9 mouse cellular contexts compared by ENCODE assay signal in genomic region chr6:126583075-126583474, GRCm38 (mm10). TPM values are rescaled to one million over a fixed set of nuclear protein-coding genes. Genes with fewer than 3 reads are reported as not detected.
DNase-seq lines count a peak whose midpoint lies in the region; ATAC-seq and TF ChIP-seq lines count a peak whose summit lies in the region.
"Had no signal": no experiment of that assay in that cellular context is flagged by ENCODE, and none has a peak within 500 bp of the region (broad histone marks: within the 10 kb centered on the region; RNA-seq: fewer than 3 reads in every experiment).

No protein-coding gene starts in this region.

- no peaks in the 10 kb centered on the region for H3K36me3 ChIP-seq in MEL (ENCODE audit: control insufficient read depth in 1 of 2, insufficient read depth in 2 of 2, low read length in 2 of 2)
- no peaks in the 10 kb centered on the region for H3K36me3 ChIP-seq in stomach, postnatal 0 days (ENCODE audit: control insufficient read depth, insufficient read depth, low read length)

- TF ChIP-seq EP300 in MEL (IDR thresholded peaks at IDR 0.05; ENCODE audit: low read depth in 1 of 2, low read length in 2 of 2), result no peak
- no peak for TF ChIP-seq EP300 in stomach, postnatal 0 days (optimal IDR thresholded peaks at IDR 0.05)

- no peak overlapping the region for H3K4me2 ChIP-seq in stomach, postnatal 0 days (replicated peaks; ENCODE audit: low read depth)

- 66% methylated on average over 7 of the region's 7 CpGs for WGBS in stomach, postnatal 0 days

- intact Hi-C loops in left cerebral cortex, postnatal 14 days (cut with DNase I), result no loop called here

- H3K9me3 ChIP-seq in MEL (replicated peaks; ENCODE audit: insufficient read depth, low read length), result no peaks in the 10 kb centered on the region
- H3K9me3 ChIP-seq in stomach, postnatal 0 days (ENCODE audit: control insufficient read depth, low read length), result no peaks in the 10 kb centered on the region

- TF ChIP-seq RAD21 in MEL (IDR thresholded peaks at IDR 0.05; ENCODE audit: low read depth, low read length), result no peak

- H3K79me2 ChIP-seq in MEL (ENCODE audit: control insufficient read depth, insufficient read depth, low read length, poor library complexity), result no peaks in the 10 kb centered on the region

- no peaks in the 10 kb centered on the region for H3K4me1 ChIP-seq in MEL (ENCODE audit: control insufficient read depth in 1 of 2, insufficient read depth in 2 of 2, low read length in 2 of 2)
- H3K4me1 ChIP-seq in bone marrow macrophage, adult 2 months (ENCODE audit: control insufficient read depth, insufficient read depth, low read length), result no peaks in the 10 kb centered on the region
- no peaks in the 10 kb centered on the region for H3K4me1 ChIP-seq in stomach, postnatal 0 days (replicated peaks; ENCODE audit: control insufficient read depth, insufficient read depth)

- H3K27me3 ChIP-seq in MEL (ENCODE audit: control insufficient read depth in 1 of 2, insufficient read depth in 2 of 2, low read length in 2 of 2), result no peaks in the 10 kb centered on the region
- no peaks in the 10 kb centered on the region for H3K27me3 ChIP-seq in stomach, postnatal 0 days (ENCODE audit: control insufficient read depth, insufficient read depth, low read length)

- H3K9ac ChIP-seq in MEL (ENCODE audit: control insufficient read depth, low read depth, low read length, poor library complexity, severe bottlenecking), result no peak overlapping the region
- H3K9ac ChIP-seq in stomach, postnatal 0 days (ENCODE audit: low read length), result no peak overlapping the region

- no peak for ATAC-seq in stomach, postnatal 0 days (ENCODE audit: low FRiP score, low TSS enrichment)
- no peak for ATAC-seq in megakaryocyte, adult 5-6 weeks (ENCODE audit: poor library complexity, severe bottlenecking)

- peak; percentile 89 for TF ChIP-seq CTCF in layer of hippocampus, adult 2 months (conservative IDR thresholded peaks at IDR 0.05)
- TF ChIP-seq CTCF in MEL (IDR thresholded peaks at IDR 0.05 in 2 of 3, conservative IDR thresholded peaks at IDR 0.05 in 1 of 3; ENCODE audit: control insufficient read depth in 1 of 3, insufficient read depth in 1 of 3, low read depth in 2 of 3, low read length in 3 of 3, poor library complexity in 1 of 3, severe bottlenecking in 1 of 3), result peak; percentile 18 to 45 (median 43); a peak in 5 of 6 replicates
- peak; percentile 42; the same call in 1 of the 2 replicates for TF ChIP-seq CTCF in bone marrow macrophage, adult 2 months (IDR thresholded peaks at IDR 0.05; ENCODE audit: low read depth, low read length)
- TF ChIP-seq CTCF in stomach, postnatal 0 days (IDR thresholded peaks at IDR 0.05; ENCODE audit: low read depth), result peak; percentile 71

- H3K27ac ChIP-seq in layer of hippocampus, adult 2 months, result peak overlapping the region; percentile 28; the same call in 1 of the 2 replicates
- no peak overlapping the region for H3K27ac ChIP-seq in MEL (ENCODE audit: control insufficient read depth, low read depth, low read length)
- no peak overlapping the region for H3K27ac ChIP-seq in bone marrow macrophage, adult 2 months (ENCODE audit: insufficient read depth, low read depth, low read length)
- H3K27ac ChIP-seq in stomach, postnatal 0 days (replicated peaks), result no peak overlapping the region
- H3K27ac ChIP-seq: macrophage had no signal

- DNase-seq in layer of hippocampus, adult 2 months (ENCODE audit: low spot score in 2 of 2), result peak in 1 of 2 experiments; percentile 49
- no peak for DNase-seq in layer of hippocampus, adult 8-10 months (ENCODE audit: low spot score in 2 of 2)
- DNase-seq in MEL (ENCODE audit: low read depth, low spot score), result peak; percentile 3
- DNase-seq in induced T-regulatory cell, adult 2 months (ENCODE audit: low read depth), result peak; percentile 34
- peak; percentile 37 for DNase-seq in stomach, postnatal 0 days (ENCODE audit: low spot score)
- no peak for DNase-seq in left cerebral cortex, postnatal 14 days (ENCODE audit: low spot score in 2 of 2)

- no peak for TF ChIP-seq POLR2A in MEL (IDR thresholded peaks at IDR 0.05; ENCODE audit: control insufficient read depth in 1 of 2, insufficient read depth in 1 of 2, low read depth in 1 of 2, low read length in 2 of 2, poor library complexity in 1 of 2)
- no peak for TF ChIP-seq POLR2A in bone marrow macrophage, adult 2 months (IDR thresholded peaks at IDR 0.05; ENCODE audit: borderline replicate concordance, low read depth, low read length)

- H3K4me3 ChIP-seq in layer of hippocampus, adult 2 months, result no peak overlapping the region
- no peak overlapping the region for H3K4me3 ChIP-seq in MEL (ENCODE audit: control insufficient read depth in 1 of 2, insufficient read depth in 1 of 2, low read depth in 2 of 2, low read length in 2 of 2)
- no peak overlapping the region for H3K4me3 ChIP-seq in bone marrow macrophage, adult 2 months (ENCODE audit: insufficient read depth, low read length)
- no peak overlapping the region for H3K4me3 ChIP-seq in stomach, postnatal 0 days (ENCODE audit: low read depth, low read length)

TF ChIP-seq in MEL, 35 proteins besides CTCF, POLR2A, EP300 and RAD21:
- no peak for TF ChIP-seq POLR2AphosphoS5 (IDR thresholded peaks at IDR 0.05; ENCODE audit: borderline replicate concordance, low read depth, low read length)
- TF ChIP-seq MAZ (IDR thresholded peaks at IDR 0.05; ENCODE audit: low read depth, low read length), result no peak

RNA-seq across cellular contexts. Expression of gene Kcna5, which starts 47.9 kb away (rescaled TPM):
- total RNA-seq in layer of hippocampus, adult 2 months (2021), result 1 to 10 TPM; 1.5 to 1.6 TPM
- 1 to 10 TPM; 1.1 to 2.8 (median 1.7) TPM for total RNA-seq in layer of hippocampus, adult 8-10 months (2022)
- total RNA-seq in MEL (2012; rRNA removed), result not detected in 2 replicates
- not detected for polyA plus RNA-seq in MEL (2012; ENCODE audit: insufficient read depth in 1 of 2, insufficient read length in 2 of 2, low read depth in 1 of 2, low replicate concordance in 2 of 2, missing spikeins in 1 of 2)
- not detected in 2 replicates for polyA plus RNA-seq in bone marrow macrophage, adult 2 months (2012; ENCODE audit: insufficient read depth, insufficient read length, missing spikeins)
- 3.2 and 3.5 TPM in 2 replicates for polyA plus RNA-seq in stomach, postnatal 0 days (2015; fragmentation: Nextera tagmentation; extraction: Ambion mirVana)
- 1 to 10 TPM; 3.2 to 3.8 TPM for total RNA-seq in left cerebral cortex, postnatal 14 days (2021)
- not detected in 2 replicates for total RNA-seq in megakaryocyte, adult 5-6 weeks (2015)
- total RNA-seq in megakaryocyte, adult 5-6 weeks (2017), result not detected in 2 replicates
- polyA plus RNA-seq: macrophage had no signal

Comparison
In these comparisons a context has a peak if more than half of its experiments do, and no peak if none do; other contexts are left out.
1. DNase-seq: peak in MEL (single experiment), induced T-regulatory cell, adult 2 months (single experiment) and stomach, postnatal 0 days (single experiment); none in layer of hippocampus, adult 8-10 months (0 of 2) and left cerebral cortex, postnatal 14 days (0 of 2).
2. Peak in every context shown above with its lines, with median percentiles within 50 percentile points of each other: CTCF ChIP-seq.